Mouse (Mus musculus) limb, embryonic 12.5 days (tissue): Measurements from ENCODE around the gene Myzap. TPM values are rescaled to one million over a fixed set of nuclear protein-coding genes. Genes with fewer than 3 reads are reported as not detected.

Experiments used
- ATAC-seq: fragments of 200-750 bp; cut with Nextera tagmentation; 2 replicates; pipeline ENCODE4 v1.8.0; 2017; ENCODE audit warnings: low read depth, moderate TSS enrichment; ENCODE audit not compliant: insufficient number of reproducible peaks, insufficient read depth, low FRiP score, low TSS enrichment
- H3K27ac ChIP-seq: fragments of 300-500 bp; sonication (generic); 2 replicates; pipeline ENCODE4 v1.5.1; 2016; ENCODE audit warnings: mild to moderate bottlenecking, moderate library complexity
- H3K27me3 ChIP-seq: fragments of 300-500 bp; sonication (generic); 2 replicates; pipeline ENCODE4 v1.6.1; 2016; ENCODE audit warnings: mild to moderate bottlenecking, moderate library complexity
- H3K36me3 ChIP-seq: fragments of 300-500 bp; sonication (generic); 2 replicates; pipeline ENCODE4 v1.6.1; 2016; ENCODE audit warnings: mild to moderate bottlenecking, moderate library complexity
- H3K4me1 ChIP-seq: fragments of 300-500 bp; sonication (generic); replicated peaks from 2 replicates; pipeline ENCODE4 v1.6.1; 2016
- H3K4me2 ChIP-seq: fragments of 300-500 bp; sonication (generic); 2 replicates; pipeline ENCODE4 v1.6.1; 2016; ENCODE audit warnings: mild to moderate bottlenecking, moderate library complexity
- H3K4me3 ChIP-seq: fragments of 300-500 bp; sonication (generic); replicated peaks from 2 replicates; pipeline ENCODE4 v1.5.1; 2016; ENCODE audit warnings: mild to moderate bottlenecking
- H3K9ac ChIP-seq: fragments of 300-500 bp; sonication (generic); replicated peaks from 2 replicates; pipeline ENCODE4 v1.6.1; 2016; ENCODE audit warnings: mild to moderate bottlenecking, moderate library complexity
- H3K9me3 ChIP-seq: fragments of 300-500 bp; sonication (generic); 2 replicates; pipeline ENCODE4 v1.6.1; 2016; ENCODE audit warnings: mild to moderate bottlenecking, moderate library complexity
- WGBS: fragments of 180-500 bp; shearing (Covaris S2); methylation state at CpG from one replicate; pipeline ENCODE4 v1.1.7; 2016; 5-methylcytosine and 5-hydroxymethylcytosine counted together
- polyA plus RNA-seq: library from polyadenylated mRNA; unstranded; fragments of >200 nt; fragmentation: Nextera tagmentation; extraction: Ambion mirVana; gene quantifications from 2 replicates; pipeline ENCODE4 v1.2.1, GENCODE M21; 2016

The Myzap gene
- polyA plus RNA-seq = 10.0 and 10.8 TPM in 2 replicates

- Histone ChIP-seq H3K4me1 (peaks cover 16% of the 10 kb centered on the region; the same call in 1 of the 2 replicates), H3K36me3 (no peaks in the 10 kb centered on the region), H3K4me3 (peak within 1 kb of the TSS; percentile 64), H3K27ac (no peak within 1 kb of the TSS), H3K9ac (peak within 1 kb of the TSS; percentile 65), H3K27me3 (peaks cover 25% of the 10 kb centered on the region), H3K4me2 (peak within 1 kb of the TSS; percentile 92), H3K9me3 (no peaks in the 10 kb centered on the region)
- ATAC-seq = peak; percentile 92
- WGBS = 3% methylated on average over 29 of the region's 29 CpGs
Measured at GRCm38 (mm10) chr9:71591938-71592548, at the start of gene Myzap. Myzap (minus strand) TSS chr9:71592360.

DNA sequence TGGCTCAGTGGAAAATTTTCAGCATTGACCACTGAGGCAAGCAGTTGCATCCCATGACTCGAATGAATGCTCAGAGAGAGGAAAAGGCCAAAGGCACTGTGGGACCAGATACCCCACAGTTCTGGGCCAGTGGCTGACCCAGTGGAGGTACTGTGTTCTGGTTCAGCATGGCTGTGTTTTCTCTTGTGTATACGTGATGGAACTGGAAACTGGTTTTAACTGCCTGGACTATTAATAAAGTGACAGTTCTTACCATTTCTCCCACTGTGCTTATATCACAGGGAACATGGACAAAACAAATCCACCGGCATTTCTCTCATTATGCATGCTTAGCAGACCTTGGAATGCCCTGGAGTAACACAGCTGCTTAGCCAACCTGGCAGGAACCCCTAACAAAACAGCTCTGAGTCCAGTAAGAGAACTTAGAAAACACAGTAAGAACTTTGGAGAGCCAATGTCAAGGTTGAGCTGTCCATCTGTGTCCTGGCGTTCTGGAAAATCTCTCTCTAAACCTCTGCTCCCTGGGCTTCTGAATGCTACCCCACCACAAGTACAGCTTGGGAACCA lies 48.3 kb upstream of the Myzap start:
- no peaks in the 10 kb centered on the region for H3K9me3 ChIP-seq
- H3K9ac ChIP-seq = no peak overlapping the region
- no peak overlapping the region for H3K4me3 ChIP-seq
- ATAC-seq = no peak
- whole genome bisulfite sequencing = 85% methylated on average over 4 of the region's 4 CpGs
- H3K27me3 ChIP-seq = no peaks in the 10 kb centered on the region
- peaks cover 16% of the 10 kb centered on the region for H3K4me1 ChIP-seq
- peaks cover 3% of the 10 kb centered on the region; the same call in 1 of the 2 replicates for H3K36me3 ChIP-seq
- H3K27ac ChIP-seq = no peak overlapping the region
- H3K4me2 ChIP-seq = no peak overlapping the region

DNA sequence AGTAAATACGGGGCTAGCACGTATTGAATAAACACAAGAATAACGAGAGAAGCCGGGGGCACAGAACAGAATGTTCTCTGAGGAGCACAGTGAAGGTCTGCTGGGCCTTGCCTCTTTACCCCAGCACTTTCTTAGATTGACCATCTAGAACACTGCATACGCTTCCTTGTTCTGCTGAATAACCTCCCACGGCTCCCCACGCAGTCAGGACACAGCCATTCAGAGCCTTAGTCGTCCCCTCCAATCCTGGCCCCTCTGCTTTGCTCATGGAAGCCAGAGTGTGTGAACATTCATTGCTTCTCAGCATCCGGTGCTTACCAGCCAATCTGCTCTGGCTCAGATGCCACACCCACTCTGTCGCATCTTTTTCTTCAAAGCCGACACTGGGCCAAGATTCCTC lies 46.0 kb upstream of the Myzap start:
- Histone ChIP-seq H3K9ac (no peak overlapping the region), H3K9me3 (peaks cover 4% of the 10 kb centered on the region), H3K4me2 (no peak overlapping the region), H3K36me3 (peaks cover 3% of the 10 kb centered on the region; the same call in 1 of the 2 replicates), H3K4me3 (no peak overlapping the region), H3K27me3 (no peaks in the 10 kb centered on the region), H3K27ac (no peak overlapping the region), H3K4me1 (peaks cover 18% of the 10 kb centered on the region)
- WGBS = 79% methylated on average over 11 of the region's 11 CpGs
- ATAC-seq = no peak

DNA sequence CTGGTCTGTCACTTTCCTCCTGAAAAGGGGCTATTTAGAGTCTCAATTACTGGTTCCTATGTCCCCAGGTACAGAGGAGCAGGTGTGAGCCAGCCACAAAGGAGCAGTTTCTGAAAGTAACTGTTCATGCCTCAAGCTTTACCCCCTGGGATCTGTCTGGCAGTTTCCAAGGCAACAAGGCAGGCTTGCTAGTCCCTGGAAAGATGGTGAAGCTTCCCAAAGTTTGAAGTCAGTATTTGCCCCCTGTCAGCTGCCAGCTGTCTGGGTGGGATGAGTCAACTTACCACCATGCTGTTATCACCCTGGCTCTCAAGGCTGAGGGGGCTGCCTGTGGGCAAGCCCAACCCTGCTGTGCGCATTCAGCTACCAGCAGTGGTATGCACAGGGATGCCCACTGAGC lies 44.7 kb upstream of the Myzap start:
- peaks cover 18% of the 10 kb centered on the region for H3K4me1 ChIP-seq
- 97% methylated on average over 1 of the region's 1 CpGs for WGBS
- no peak overlapping the region for H3K4me2 ChIP-seq
- H3K9me3 ChIP-seq = peaks cover 4% of the 10 kb centered on the region
- H3K27me3 ChIP-seq = no peaks in the 10 kb centered on the region
- no peak overlapping the region for H3K4me3 ChIP-seq
- no peak overlapping the region for H3K27ac ChIP-seq
- ATAC-seq = no peak
- no peak overlapping the region for H3K9ac ChIP-seq
- H3K36me3 ChIP-seq = peaks cover 8% of the 10 kb centered on the region; the same call in 1 of the 2 replicates

DNA sequence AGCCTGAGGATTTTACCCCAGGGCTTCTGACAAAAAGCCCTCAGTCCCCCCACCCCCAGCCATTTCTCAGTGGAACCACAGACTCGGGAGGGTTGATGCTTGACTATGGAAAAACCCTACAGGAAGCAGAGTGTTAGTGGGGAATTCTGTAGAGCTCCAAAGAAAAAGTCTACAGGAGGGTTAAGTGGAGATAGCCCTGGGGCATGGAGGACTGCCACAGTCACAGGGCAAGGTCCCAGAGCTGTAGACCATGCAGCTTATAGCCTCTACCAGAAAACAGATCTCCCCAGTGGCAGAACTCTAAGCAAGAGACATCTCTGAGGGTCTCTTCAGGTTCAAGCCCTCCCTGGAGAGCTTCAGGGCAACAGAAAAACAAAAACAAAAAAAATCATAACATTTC lies 43.5 kb upstream of the Myzap start:
- WGBS = 58% methylated on average over 1 of the region's 1 CpGs
- peaks cover 18% of the 10 kb centered on the region for H3K4me1 ChIP-seq
- peaks cover 15% of the 10 kb centered on the region; the same call in 1 of the 2 replicates for H3K36me3 ChIP-seq
- H3K4me2 ChIP-seq = no peak overlapping the region
- no peak overlapping the region for H3K4me3 ChIP-seq
- no peaks in the 10 kb centered on the region for H3K27me3 ChIP-seq
- H3K27ac ChIP-seq = no peak overlapping the region
- H3K9ac ChIP-seq = no peak overlapping the region
- peaks cover 4% of the 10 kb centered on the region for H3K9me3 ChIP-seq
- no peak for ATAC-seq

DNA sequence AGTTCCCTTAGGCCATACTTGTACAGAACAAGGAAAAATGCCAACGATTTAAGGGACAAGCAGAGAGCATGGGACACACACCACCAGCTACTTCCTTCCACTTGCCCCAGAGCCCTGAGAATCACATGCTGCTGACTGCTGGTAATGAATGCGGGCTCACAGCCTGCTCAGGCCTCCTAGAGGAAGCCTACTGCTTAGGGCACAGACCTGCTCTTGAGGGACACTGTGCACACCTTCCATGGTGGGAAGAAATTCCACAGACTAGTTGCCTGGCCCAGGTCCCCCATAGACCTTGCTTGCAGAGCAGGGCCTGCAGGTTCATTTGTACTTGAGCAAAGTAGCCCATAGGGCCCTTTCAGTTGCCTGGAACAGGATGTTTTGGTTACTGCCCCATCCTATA lies 42.8 kb upstream of the Myzap start:
- ATAC-seq = no peak
- peaks cover 18% of the 10 kb centered on the region for H3K4me1 ChIP-seq
- no peak overlapping the region for H3K9ac ChIP-seq
- peaks cover 4% of the 10 kb centered on the region for H3K9me3 ChIP-seq
- H3K4me3 ChIP-seq = no peak overlapping the region
- H3K4me2 ChIP-seq = no peak overlapping the region
- no peaks in the 10 kb centered on the region for H3K27me3 ChIP-seq
- H3K27ac ChIP-seq = no peak overlapping the region
- WGBS = 85% methylated on average over 2 of the region's 2 CpGs
- peaks cover 19% of the 10 kb centered on the region; the same call in 1 of the 2 replicates for H3K36me3 ChIP-seq

DNA sequence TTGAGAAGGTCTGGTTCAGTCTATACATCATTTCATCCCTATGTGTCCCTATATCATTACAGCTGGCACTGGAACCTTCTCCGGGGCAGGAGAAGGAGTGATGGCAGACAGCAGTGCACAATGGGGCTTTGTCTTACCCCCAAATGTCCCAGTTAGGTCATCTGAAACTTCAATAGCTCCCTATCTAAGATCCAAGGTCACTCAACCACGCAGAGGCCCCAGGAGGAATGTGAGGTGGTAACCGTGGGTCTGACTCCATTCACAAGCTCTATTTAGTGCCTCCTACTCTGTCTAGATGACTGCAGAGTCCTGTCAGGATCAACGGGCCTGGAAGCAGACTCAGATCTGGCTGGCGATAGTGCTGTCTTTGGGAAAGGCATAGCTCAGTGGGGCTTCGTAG lies 36.8 kb upstream of the Myzap start:
- no peak for ATAC-seq
- no peaks in the 10 kb centered on the region for H3K27me3 ChIP-seq
- 0 out of 2 replicates have a peak, but pooled peaks cover 4% of the 10 kb centered on the region for H3K4me1 ChIP-seq
- WGBS = 87% methylated on average over 6 of the region's 6 CpGs
- peaks cover 3% of the 10 kb centered on the region for H3K9me3 ChIP-seq
- peaks cover 23% of the 10 kb centered on the region; the same call in 1 of the 2 replicates for H3K36me3 ChIP-seq
- no peak overlapping the region for H3K27ac ChIP-seq
- H3K9ac ChIP-seq = no peak overlapping the region
- no peak overlapping the region for H3K4me3 ChIP-seq
- no peak overlapping the region for H3K4me2 ChIP-seq

- no peak for ATAC-seq
- WGBS = 81% methylated on average over 6 of the region's 6 CpGs
Measured at GRCm38 (mm10) chr9:71628286-71628685, 36.1 kb upstream of the Myzap start.

DNA sequence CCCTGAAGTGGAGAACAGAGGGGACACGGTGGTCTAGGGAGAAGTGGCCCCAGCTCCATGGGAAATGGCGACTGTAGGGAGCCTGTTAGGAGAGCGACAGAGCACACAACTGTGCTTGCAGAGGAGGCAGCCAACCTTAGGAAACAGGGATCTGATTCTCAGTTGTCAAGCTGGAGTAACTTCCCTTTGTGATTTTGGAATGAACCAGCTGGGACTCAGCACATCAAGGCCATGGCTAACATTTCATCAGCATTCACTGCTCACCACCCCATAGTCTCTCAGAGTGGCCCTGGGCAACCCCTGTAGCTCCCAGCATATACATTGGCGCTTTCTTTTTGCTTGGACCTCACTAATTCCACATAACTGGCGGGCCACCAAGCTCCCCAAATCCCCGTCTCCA lies 33.8 kb upstream of the Myzap start:
- peaks cover 11% of the 10 kb centered on the region; the same call in 1 of the 2 replicates for H3K36me3 ChIP-seq
- WGBS = 88% methylated on average over 6 of the region's 6 CpGs
- ATAC-seq = no peak
- no peak overlapping the region for H3K9ac ChIP-seq
- H3K4me2 ChIP-seq = no peak overlapping the region
- H3K27me3 ChIP-seq = no peaks in the 10 kb centered on the region
- H3K9me3 ChIP-seq = no peaks in the 10 kb centered on the region
- no peak overlapping the region for H3K27ac ChIP-seq
- H3K4me1 ChIP-seq = peaks cover 8% of the 10 kb centered on the region; the same call in 1 of the 2 replicates
- H3K4me3 ChIP-seq = no peak overlapping the region

More at GRCm38 (mm10) chr9:71628286-71628685, 36.1 kb upstream of the Myzap start:
- no peaks in the 10 kb centered on the region for H3K9me3 ChIP-seq
- H3K4me3 ChIP-seq = no peak overlapping the region
- peaks cover 7% of the 10 kb centered on the region; the same call in 1 of the 2 replicates for H3K4me1 ChIP-seq
- no peak overlapping the region for H3K9ac ChIP-seq
- no peak overlapping the region for H3K4me2 ChIP-seq
- H3K27ac ChIP-seq = no peak overlapping the region
- H3K27me3 ChIP-seq = no peaks in the 10 kb centered on the region
- peaks cover 23% of the 10 kb centered on the region; the same call in 1 of the 2 replicates for H3K36me3 ChIP-seq

GRCm38 (mm10) chr9:71624793-71625495 lies 32.8 kb upstream of the Myzap start:
- peaks cover 8% of the 10 kb centered on the region; the same call in 1 of the 2 replicates for H3K4me1 ChIP-seq
- WGBS = 50% methylated on average over 10 of the region's 10 CpGs
- no peak overlapping the region for H3K9ac ChIP-seq
- H3K4me2 ChIP-seq = no peak overlapping the region
- no peak for ATAC-seq
- no peak overlapping the region for H3K27ac ChIP-seq
- H3K4me3 ChIP-seq = no peak overlapping the region
- H3K9me3 ChIP-seq = no peaks in the 10 kb centered on the region
- H3K36me3 ChIP-seq = peaks cover 4% of the 10 kb centered on the region; the same call in 1 of the 2 replicates
- no peaks in the 10 kb centered on the region for H3K27me3 ChIP-seq

GRCm38 (mm10) chr9:71623871-71624569 lies 31.9 kb upstream of the Myzap start:
- H3K4me3 ChIP-seq = no peak overlapping the region
- no peak overlapping the region for H3K9ac ChIP-seq
- ATAC-seq = no peak
- peaks cover 1% of the 10 kb centered on the region; the same call in 1 of the 2 replicates for H3K36me3 ChIP-seq
- H3K27ac ChIP-seq = no peak overlapping the region
- H3K4me2 ChIP-seq = no peak overlapping the region
- H3K9me3 ChIP-seq = no peaks in the 10 kb centered on the region
- H3K4me1 ChIP-seq = peaks cover 8% of the 10 kb centered on the region; the same call in 1 of the 2 replicates
- H3K27me3 ChIP-seq = no peaks in the 10 kb centered on the region
- WGBS = 31% methylated on average over 4 of the region's 4 CpGs
